Mouse (Mus musculus) layer of hippocampus, adult 18-20 months (tissue): ENCODE measurements at regions not wholly inside any gene's neighbourhood (a gene's known extent, or its start where the extent isn't known, plus 50 kb on each side); places are given as distances from the start of the nearest gene placed in this dataset.
A peak's percentile ranks its signal among the peaks of the same experiment; 100 is the strongest.

ENCODE experiments used
- DNase-seq, 2 experiments: peaks; one replicate each; pipeline ENCODE4 v3.0.0; 2022; ENCODE audit warnings: low spot score in 2 of 2

- no peak for DNase-seq
These were observed 52.1 kb upstream of the Hmcn1 start for GRCm38 (mm10) chr1:151045334-151045733.

- no peak for DNase-seq
These were observed 53.4 kb upstream of the Hmcn1 start for GRCm38 (mm10) chr1:151046626-151047025.

GRCm38 (mm10) chr1:151049726-151050506, 56.7 kb upstream of the Hmcn1 start:
- no peak for DNase-seq

- DNase-seq = no peak
These were observed 57.2 kb upstream of the Hmcn1 start for GRCm38 (mm10) chr1:151050507-151050816.

GRCm38 (mm10) chr1:151053268-151053667, 60.0 kb upstream of the Hmcn1 start:
- DNase-seq = no peak

GRCm38 (mm10) chr1:151055396-151055795, 62.2 kb upstream of the Hmcn1 start:
- DNase-seq = no peak

GRCm38 (mm10) chr1:151059546-151060136, 66.4 kb upstream of the Hmcn1 start:
- DNase-seq = no peak

GRCm38 (mm10) chr1:151065090-151065567, 71.9 kb upstream of the Hmcn1 start:
- DNase-seq = no peak

- DNase-seq = no peak
These were observed 73.3 kb upstream of the Hmcn1 start for GRCm38 (mm10) chr1:151066379-151067128.

GRCm38 (mm10) chr1:151074508-151075314, 81.5 kb upstream of the Hmcn1 start:
- DNase-seq = no peak

- no peak for DNase-seq
These were observed 82.3 kb upstream of the Hmcn1 start for GRCm38 (mm10) chr1:151075541-151075940.

GRCm38 (mm10) chr1:151078909-151079522, 85.8 kb upstream of the Hmcn1 start:
- peak; percentile 58 to 89 for DNase-seq

- DNase-seq = no peak
These were observed 86.6 kb upstream of the Hmcn1 start for GRCm38 (mm10) chr1:151079614-151080360.

GRCm38 (mm10) chr1:151080510-151080980, 87.3 kb upstream of the Hmcn1 start:
- DNase-seq = no peak

GRCm38 (mm10) chr1:151082510-151083033, 89.3 kb upstream of the Hmcn1 start:
- DNase-seq = no peak

- no peak for DNase-seq
These were observed 90.6 kb upstream of the Hmcn1 start for GRCm38 (mm10) chr1:151083806-151084205.

- no peak for DNase-seq
These were observed 93.0 kb upstream of the Hmcn1 start for GRCm38 (mm10) chr1:151086111-151086859.

- DNase-seq = no peak
These were observed 94.0 kb upstream of the Hmcn1 start for GRCm38 (mm10) chr1:151087151-151087660.
